11 mouse cellular contexts compared by ENCODE assay signal in genomic region chr9:112227174-112227573, GRCm38 (mm10). TPM values are rescaled to one million over a fixed set of nuclear protein-coding genes. Genes with fewer than 3 reads are reported as not detected.
DNase-seq lines count a peak whose midpoint lies in the region; TF ChIP-seq lines count a peak whose summit lies in the region.
"Had no signal": no experiment of that assay in that cellular context is flagged by ENCODE, and none has a peak within 500 bp of the region (broad histone marks: within the 10 kb centered on the region; RNA-seq: fewer than 3 reads in every experiment).

No protein-coding gene starts in this region.

- no peak for TF ChIP-seq CTCF in layer of hippocampus, adult 2 months (conservative IDR thresholded peaks at IDR 0.05)

- H3K36me3 ChIP-seq in splenic B cell, adult 2 months (ENCODE audit: control insufficient read depth, insufficient read depth, low read length, poor library complexity, severe bottlenecking), result no peaks in the 10 kb centered on the region
- H3K36me3 ChIP-seq: kidney, embryonic 15.5 days; limb, embryonic 12.5 days had no signal

- no peak overlapping the region; the same call in 1 of the 2 replicates for H3K4me3 ChIP-seq in layer of hippocampus, adult 2 months
- H3K4me3 ChIP-seq: kidney, embryonic 15.5 days; limb, embryonic 12.5 days had no signal

- no peaks in the 10 kb centered on the region; the same call in 1 of the 2 replicates for H3K27me3 ChIP-seq in splenic B cell, adult 2 months (ENCODE audit: control insufficient read depth, insufficient read depth, low read length, poor library complexity, severe bottlenecking)

- intact Hi-C loops in gastrocnemius, postnatal 36 days (cut with DNase I), result no loop called here

- H3K27ac ChIP-seq in layer of hippocampus, adult 2 months, result peak overlapping the region; percentile 55; the same call in 1 of the 2 replicates
- H3K27ac ChIP-seq: kidney, embryonic 15.5 days; limb, embryonic 12.5 days had no signal

- DNase-seq in gastrocnemius, postnatal 25 days, result peak; percentile 21
- DNase-seq in gastrocnemius, postnatal 36 days, result no peak
- no peak for DNase-seq in layer of hippocampus, adult 2 months (ENCODE audit: low spot score in 2 of 2)
- no peak for DNase-seq in layer of hippocampus, adult 9-11 months
- peak; percentile 59 for DNase-seq in thymus, postnatal 0 days (ENCODE audit: low spot score)
- no peak for DNase-seq in thymus, adult 18-20 months
- DNase-seq in splenic B cell, adult 2 months (ENCODE audit: low read depth, low spot score), result peak; percentile 26
- DNase-seq in adipocyte (ENCODE audit: low spot score), result no peak
- DNase-seq: lung, postnatal 36 days had no signal

RNA-seq across cellular contexts. Expression of gene Arpp21, which starts 8.6 kb away (rescaled TPM):
- 10 to 100 TPM; 22.5 to 41.4 TPM for total RNA-seq in gastrocnemius, postnatal 25 days (2021)
- total RNA-seq in gastrocnemius, postnatal 36 days (2021), result 10 to 100 TPM; 11.6 to 24.5 TPM
- 100 to 1,000 TPM; 242 to 245 TPM for total RNA-seq in layer of hippocampus, adult 2 months (2021)
- 391 and 434 TPM in 2 replicates for polyA plus RNA-seq in thymus, postnatal 0 days (2015; fragmentation: Nextera tagmentation; extraction: Ambion mirVana)

Comparison
In these comparisons a context has a peak if more than half of its experiments do, and no peak if none do; other contexts are left out.
1. DNase-seq: peak in gastrocnemius, postnatal 25 days (single experiment), thymus, postnatal 0 days (single experiment) and splenic B cell, adult 2 months (single experiment); none in gastrocnemius, postnatal 36 days (0 of 2), layer of hippocampus, adult 2 months (0 of 2), layer of hippocampus, adult 9-11 months (single experiment), thymus, adult 18-20 months (0 of 2) and adipocyte (single experiment).
2. RNA of gene Arpp21, which starts 8.6 kb away (total RNA-seq): 242 to 245 TPM in layer of hippocampus, adult 2 months; 22.5 to 41.4 TPM in gastrocnemius, postnatal 25 days and 11.6 to 24.5 TPM in gastrocnemius, postnatal 36 days; every median in the first group is over 4 times any median in the second.